Mouse (Mus musculus): ENCODE results near the gene Cnr2.

DNA sequence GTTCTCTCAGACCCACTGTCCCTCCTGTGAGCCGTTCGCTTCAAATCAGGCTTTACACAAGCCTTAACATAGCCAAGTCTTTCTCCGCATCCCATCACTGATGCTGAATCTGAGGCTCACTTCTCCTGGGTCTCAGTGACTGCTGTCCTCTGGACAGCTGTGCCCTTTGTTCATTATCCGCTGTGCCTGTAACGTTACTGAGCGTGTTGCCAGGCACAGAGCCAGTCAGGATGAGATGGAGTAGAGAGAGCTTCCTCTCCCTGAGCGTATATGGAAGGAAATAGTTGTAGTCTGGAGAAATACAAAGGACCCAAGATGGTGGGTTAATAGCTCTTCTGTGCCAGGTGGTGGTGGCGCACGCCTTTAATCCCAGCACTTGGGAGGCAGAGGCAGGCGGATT lies 54.3 kb downstream of the Cnr2 start:
- no peak for TF ChIP-seq CTCF (IDR thresholded peaks at IDR 0.05; ENCODE audit: extremely low read depth, insufficient read depth, insufficient read length, insufficient replicate concordance)
- no peak for TF ChIP-seq POLR2A (IDR thresholded peaks at IDR 0.05; ENCODE audit: low read depth, low read length)
